Mouse (Mus musculus) spleen, adult 2 months (tissue): ENCODE data around the gene Ilf2.

Source experiments
- CTCF ChIP-seq: fragments of 200-500 bp; IDR thresholded peaks from 2 replicates; pipeline ENCODE4 v1.5.1; 2011; ENCODE audit warnings: mild to moderate bottlenecking, inconsistent platforms; ENCODE audit not compliant: insufficient read depth, insufficient read length, insufficient replicate concordance; ENCODE audit errors: extremely low read depth
- POLR2A ChIP-seq: fragments of 200-500 bp; IDR thresholded peaks from 2 replicates; pipeline ENCODE4 v1.6.1; 2011; ENCODE audit warnings: low read depth, low read length, inconsistent platforms

DNA sequence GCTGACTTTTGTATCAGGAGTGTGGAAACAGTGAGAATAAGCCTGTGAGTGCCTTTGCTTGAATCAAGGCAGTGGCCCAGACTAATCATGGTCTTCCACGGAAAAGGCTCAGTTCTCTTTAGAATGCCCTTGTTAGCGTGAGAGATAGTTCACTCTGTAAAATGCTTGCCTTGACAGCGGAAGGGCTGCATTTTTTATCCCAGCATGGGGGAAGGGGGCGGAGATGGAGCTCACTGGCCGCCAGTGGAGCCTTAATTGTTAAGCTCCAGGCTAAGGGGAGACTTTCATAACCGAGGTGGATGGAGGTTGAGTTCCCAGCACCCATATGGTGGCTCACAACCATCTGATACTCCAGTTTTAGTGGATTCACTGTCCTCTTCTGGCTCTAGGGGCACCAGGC lies 27.3 kb upstream of the Ilf2 start:
- no peak for TF ChIP-seq CTCF
- no peak for TF ChIP-seq POLR2A
